Mouse (Mus musculus) embryonic facial prominence, embryonic 14.5 days (tissue): Measurements from ENCODE around the gene Gm17409. TPM values are rescaled to one million over a fixed set of nuclear protein-coding genes. Genes with fewer than 3 reads are reported as not detected.

Experiments used
- ATAC-seq: fragments of 200-750 bp; cut with Nextera tagmentation; 2 replicates; pipeline ENCODE4 v1.8.0; 2017; ENCODE audit warnings: low read depth, moderate number of reproducible peaks, moderate TSS enrichment
- DNase-seq: peaks from one replicate; pipeline ENCODE4 v3.0.0-alpha.2; 2015; ENCODE audit warnings: low spot score
- H3K27ac ChIP-seq: fragments of 300-500 bp; sonication (generic); replicated peaks from 2 replicates; pipeline ENCODE4 v1.5.1; 2014; ENCODE audit warnings: low read depth, mild to moderate bottlenecking, low read length, moderate library complexity
- H3K27me3 ChIP-seq: fragments of 300-500 bp; sonication (generic); replicated peaks from 2 replicates; pipeline ENCODE4 v1.6.1; 2014; ENCODE audit warnings: low read length; ENCODE audit not compliant: control insufficient read depth, insufficient read depth
- H3K36me3 ChIP-seq: fragments of 300-500 bp; sonication (generic); 2 replicates; pipeline ENCODE4 v1.6.1; 2014; ENCODE audit warnings: low read length, mixed read lengths; ENCODE audit not compliant: control insufficient read depth, insufficient read depth
- H3K4me1 ChIP-seq: fragments of 300-500 bp; sonication (generic); 2 replicates; pipeline ENCODE4 v1.6.1; 2014; ENCODE audit warnings: antibody characterized with exemption, low read length; ENCODE audit not compliant: control insufficient read depth, insufficient read depth
- H3K4me2 ChIP-seq: fragments of 300-500 bp; sonication (generic); 2 replicates; pipeline ENCODE4 v1.6.1; 2014; ENCODE audit warnings: low read depth, mild to moderate bottlenecking, low read length, moderate library complexity, mixed read lengths
- H3K4me3 ChIP-seq: fragments of 300-500 bp; sonication (generic); 2 replicates; pipeline ENCODE4 v1.5.1; 2014; ENCODE audit warnings: low read depth, mild to moderate bottlenecking, low read length
- H3K9ac ChIP-seq: fragments of 300-500 bp; sonication (generic); 2 replicates; pipeline ENCODE4 v1.6.1; 2014; ENCODE audit warnings: low read depth, mild to moderate bottlenecking, low read length, moderate library complexity, mixed read lengths
- H3K9me3 ChIP-seq: fragments of 300-500 bp; sonication (generic); 2 replicates; pipeline ENCODE4 v1.6.1; 2016; ENCODE audit warnings: low read length; ENCODE audit not compliant: control insufficient read depth
- WGBS: fragments of 180-500 bp; shearing (Covaris S2); extraction: QIAGEN DNeasy Blood & Tissue Kit; methylation state at CpG from one replicate; pipeline ENCODE4 v1.1.7; 2014; 5-methylcytosine and 5-hydroxymethylcytosine counted together
- polyA plus RNA-seq: library from polyadenylated mRNA; unstranded; fragments of >200 nt; fragmentation: Nextera tagmentation; extraction: Ambion mirVana; gene quantifications from 2 replicates; pipeline ENCODE4 v1.2.1, GENCODE M21; 2014

Gene Gm17409
- polyA plus RNA-seq, 1 experiment from 2014 or later, result not detected

DNA sequence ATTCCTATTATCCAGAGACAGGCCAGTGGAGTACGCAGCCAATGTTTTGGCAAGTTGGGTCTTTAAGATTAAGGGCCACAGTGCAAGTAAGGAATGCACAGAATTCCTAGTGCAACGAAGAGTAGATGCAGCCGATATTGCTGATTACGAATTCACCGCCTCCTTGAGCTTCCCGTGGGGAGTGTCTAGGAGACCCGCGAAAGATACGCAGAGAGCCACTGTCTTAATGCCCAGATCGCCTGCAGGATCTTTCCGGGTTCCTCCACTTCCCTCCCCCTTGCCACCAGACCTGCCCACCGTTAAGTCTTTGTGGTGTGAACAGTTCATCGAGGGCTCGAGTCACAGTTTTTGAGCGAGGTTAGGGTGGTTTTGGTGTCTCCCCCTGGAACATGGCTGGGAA lies 22.9 kb upstream of the Gm17409 start:
- no peaks in the 10 kb centered on the region for H3K27me3 ChIP-seq
- no peak overlapping the region for H3K27ac ChIP-seq
- no peak for ATAC-seq
- no peaks in the 10 kb centered on the region for H3K9me3 ChIP-seq
- H3K4me3 ChIP-seq, result no peak overlapping the region
- DNase-seq, result no peak
- H3K9ac ChIP-seq, result no peak overlapping the region
- no peak overlapping the region for H3K4me2 ChIP-seq
- peaks cover 35% of the 10 kb centered on the region for H3K36me3 ChIP-seq
- 94% methylated on average over 15 of the region's 15 CpGs for WGBS
- H3K4me1 ChIP-seq, result no peaks in the 10 kb centered on the region

DNA sequence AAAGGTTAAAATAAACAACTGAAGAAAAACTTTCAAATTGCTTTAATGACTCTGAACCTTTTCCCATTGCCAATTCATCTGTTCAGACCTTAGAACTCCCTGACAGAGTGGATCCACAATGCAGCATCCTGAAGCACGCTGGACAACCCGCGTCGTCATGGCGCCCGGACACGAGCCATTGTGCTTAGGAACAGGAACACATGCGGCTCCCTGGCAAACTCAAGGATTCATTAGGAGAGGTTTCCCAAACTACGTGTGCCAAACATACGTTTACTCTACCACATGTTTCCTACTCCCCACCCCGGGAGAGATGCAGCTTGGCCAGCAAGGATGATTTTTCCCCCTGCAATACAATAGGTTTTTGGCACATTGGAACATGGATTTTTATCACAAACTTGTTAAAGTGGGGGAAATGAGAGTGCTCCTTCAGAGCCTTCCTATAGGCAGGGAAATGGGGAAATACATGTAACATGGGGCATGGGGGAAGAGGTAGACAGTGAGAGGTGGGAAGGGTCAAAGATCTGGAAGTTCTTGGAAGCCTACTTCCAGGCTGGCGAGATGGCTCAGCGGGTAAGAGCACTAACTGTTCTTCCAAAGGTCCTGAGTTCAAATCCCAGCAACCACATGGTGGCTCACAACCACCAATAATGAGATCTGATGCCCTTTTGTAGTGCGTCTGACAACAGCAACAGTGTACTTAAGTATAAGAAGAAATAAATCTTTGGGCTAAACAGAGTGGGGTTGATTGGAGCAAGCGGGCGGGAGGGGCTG lies 15.6 kb upstream of the Gm17409 start:
- no peaks in the 10 kb centered on the region for H3K27me3 ChIP-seq
- no peak overlapping the region for H3K27ac ChIP-seq
- peaks cover 40% of the 10 kb centered on the region for H3K36me3 ChIP-seq
- no peak overlapping the region for H3K4me2 ChIP-seq
- DNase-seq (no peak), ATAC-seq (no peak)
- no peak overlapping the region for H3K4me3 ChIP-seq
- no peak overlapping the region for H3K9ac ChIP-seq
- no peaks in the 10 kb centered on the region for H3K4me1 ChIP-seq
- H3K9me3 ChIP-seq, result no peaks in the 10 kb centered on the region
- 89% methylated on average over 16 of the region's 16 CpGs for WGBS

DNA sequence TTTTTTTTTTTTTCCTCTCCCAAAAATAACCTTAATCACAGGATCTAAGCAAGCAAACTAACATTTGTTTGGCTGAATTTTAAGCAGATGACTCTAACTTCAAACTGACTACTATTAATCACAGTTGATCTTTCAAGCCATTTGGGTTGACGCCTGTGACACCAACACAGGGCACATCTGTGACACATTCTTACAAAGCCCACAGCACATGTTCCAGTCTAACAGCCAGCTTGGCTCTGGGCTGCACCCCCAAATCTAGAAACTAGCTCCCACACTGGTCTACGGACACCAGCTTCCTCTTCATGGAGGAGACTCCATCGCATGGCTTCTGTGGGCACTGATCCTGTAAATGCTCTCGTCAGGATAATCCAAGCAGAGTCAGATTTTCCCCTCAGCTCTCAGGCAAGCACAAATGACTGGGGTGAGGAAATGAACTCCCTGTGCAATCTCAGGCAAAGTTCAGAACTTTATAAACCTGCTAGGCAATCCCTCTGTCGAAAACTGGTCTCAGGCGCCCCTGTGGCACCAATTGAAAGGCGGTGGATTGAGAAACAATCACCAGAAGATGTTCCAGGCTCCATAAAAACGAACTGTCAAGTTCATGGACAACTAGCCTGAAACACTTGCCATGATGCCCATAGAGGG lies 13.0 kb upstream of the Gm17409 start:
- WGBS, result 91% methylated on average over 8 of the region's 8 CpGs
- Histone ChIP-seq H3K9me3 (no peaks in the 10 kb centered on the region), H3K36me3 (peaks cover 60% of the 10 kb centered on the region), H3K27me3 (no peaks in the 10 kb centered on the region), H3K4me1 (no peaks in the 10 kb centered on the region), H3K9ac (no peak overlapping the region), H3K27ac (no peak overlapping the region), H3K4me2 (no peak overlapping the region), H3K4me3 (no peak overlapping the region)
- DNase-seq, result no peak
- no peak for ATAC-seq

DNA sequence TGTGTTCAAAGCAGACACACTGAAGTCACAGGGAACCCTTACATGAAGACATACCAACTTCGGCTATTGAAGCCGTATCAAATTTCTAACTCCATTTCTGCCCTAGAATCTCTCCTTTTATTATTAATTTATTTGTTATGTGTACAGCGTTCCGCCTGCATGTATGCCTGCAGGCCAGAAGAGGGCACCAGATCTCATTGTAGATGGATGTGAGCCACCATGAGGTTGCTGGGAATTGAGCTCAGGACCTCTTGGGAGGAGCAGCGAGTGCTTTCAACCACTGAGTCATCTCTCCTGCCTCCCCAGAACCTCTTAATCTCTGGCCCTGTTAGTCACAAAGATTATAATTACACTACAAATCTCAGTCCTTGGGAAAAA lies 12.4 kb upstream of the Gm17409 start:
- 95% methylated on average over 5 of the region's 5 CpGs for WGBS
- Histone ChIP-seq H3K27me3 (no peaks in the 10 kb centered on the region), H3K27ac (no peak overlapping the region), H3K9ac (no peak overlapping the region), H3K9me3 (no peaks in the 10 kb centered on the region), H3K4me2 (no peak overlapping the region), H3K4me1 (no peaks in the 10 kb centered on the region), H3K4me3 (no peak overlapping the region), H3K36me3 (peaks cover 65% of the 10 kb centered on the region)
- no peak for ATAC-seq
- no peak for DNase-seq

GRCm38 (mm10) chr2:58458820-58459371 lies 11.0 kb upstream of the Gm17409 start:
- no peak overlapping the region for H3K9ac ChIP-seq

GRCm38 (mm10) chr2:58470290-58470689 lies 374 bp downstream of the Gm17409 start:
- Histone ChIP-seq H3K4me1 (no peaks in the 10 kb centered on the region), H3K36me3 (peaks cover 79% of the 10 kb centered on the region), H3K9ac (no peak overlapping the region), H3K4me2 (no peak overlapping the region), H3K27ac (no peak overlapping the region), H3K9me3 (no peaks in the 10 kb centered on the region), H3K27me3 (no peaks in the 10 kb centered on the region), H3K4me3 (no peak overlapping the region)
- WGBS, result 87% methylated on average over 7 of the region's 7 CpGs
- DNase-seq (no peak), ATAC-seq (no peak)

More at GRCm38 (mm10) chr2:58458820-58459371, 11.0 kb upstream of the Gm17409 start:
- Histone ChIP-seq H3K9me3 (no peaks in the 10 kb centered on the region), H3K4me3 (no peak overlapping the region), H3K4me2 (no peak overlapping the region), H3K27ac (no peak overlapping the region), H3K4me1 (no peaks in the 10 kb centered on the region), H3K36me3 (peaks cover 69% of the 10 kb centered on the region), H3K27me3 (no peaks in the 10 kb centered on the region)
- DNase-seq (no peak), ATAC-seq (no peak)
- WGBS, result 86% methylated on average over 14 of the region's 14 CpGs

DNA sequence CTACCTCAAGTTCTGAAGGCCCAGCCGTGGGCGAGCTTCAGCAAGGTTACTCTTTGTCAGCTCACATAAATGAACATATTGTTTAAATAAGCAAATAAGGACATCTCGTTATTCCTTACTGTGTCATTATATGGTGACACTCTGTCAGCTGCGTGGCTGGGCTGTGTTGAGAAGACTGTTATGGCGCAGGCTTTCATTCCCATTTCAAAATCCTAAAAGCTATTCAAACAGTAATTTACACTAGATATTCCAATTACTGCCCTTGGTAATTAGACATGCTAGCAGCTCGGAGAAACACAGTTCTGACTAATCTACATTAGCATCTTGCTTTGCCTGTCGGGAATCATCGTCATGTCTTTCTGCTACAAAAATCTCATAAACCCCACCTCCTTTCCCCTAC lies 5.7 kb downstream of the Gm17409 start:
- 86% methylated on average over 8 of the region's 8 CpGs for WGBS
- Histone ChIP-seq H3K9me3 (no peaks in the 10 kb centered on the region), H3K4me3 (no peak overlapping the region), H3K9ac (no peak overlapping the region), H3K4me2 (no peak overlapping the region), H3K36me3 (peaks cover 65% of the 10 kb centered on the region), H3K4me1 (no peaks in the 10 kb centered on the region), H3K27ac (no peak overlapping the region), H3K27me3 (no peaks in the 10 kb centered on the region)
- no peak for ATAC-seq
- no peak for DNase-seq

DNA sequence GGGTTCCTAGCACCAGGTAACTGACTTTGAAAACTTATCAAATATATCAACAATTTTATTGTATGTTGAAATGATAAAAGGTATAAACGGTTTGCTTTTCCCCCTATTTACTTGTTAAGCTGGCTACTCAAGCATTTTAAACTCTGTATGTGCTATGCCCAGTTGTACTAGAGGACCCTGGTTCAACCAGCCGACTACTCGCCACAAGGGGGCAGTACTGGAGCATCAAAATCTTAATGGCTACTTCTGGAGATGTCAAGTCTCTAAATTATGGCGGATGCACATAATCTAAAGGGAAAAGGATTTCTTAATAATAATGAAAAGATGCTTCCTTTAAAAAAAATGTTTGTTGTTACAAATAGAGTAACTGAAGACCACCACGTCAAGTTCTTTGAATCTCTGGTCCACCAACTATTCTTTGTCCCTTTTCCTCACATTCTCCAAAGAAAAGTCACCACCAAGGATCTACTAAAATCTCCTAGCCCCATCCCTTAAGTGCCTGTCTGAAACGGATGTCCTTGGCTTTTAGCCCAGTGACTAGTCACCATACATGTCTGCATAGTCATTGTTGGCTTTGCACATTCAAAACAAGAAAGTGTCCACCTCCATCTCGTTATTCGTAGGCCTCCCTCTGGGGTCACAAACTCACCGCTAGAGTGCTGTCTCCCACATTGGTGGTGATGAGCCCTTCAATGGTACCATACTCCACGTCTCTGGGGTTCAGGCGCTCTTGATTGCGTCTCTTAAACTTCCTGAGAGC lies 7.2 kb downstream of the Gm17409 start:
- WGBS, result 67% methylated on average over 12 of the region's 12 CpGs

More for the DNA sequence above, 7.2 kb downstream of the Gm17409 start:
- H3K9ac ChIP-seq, result no peak overlapping the region
- no peaks in the 10 kb centered on the region for H3K27me3 ChIP-seq
- ATAC-seq, result peak; percentile 83; the same call in 1 of the 2 replicates
- H3K4me1 ChIP-seq, result peaks cover 3% of the 10 kb centered on the region; the same call in 1 of the 2 replicates
- no peak overlapping the region for H3K27ac ChIP-seq
- DNase-seq, result peak; percentile 85
- H3K36me3 ChIP-seq, result peaks cover 52% of the 10 kb centered on the region
- H3K4me2 ChIP-seq, result no peak overlapping the region
- H3K9me3 ChIP-seq, result no peaks in the 10 kb centered on the region
- H3K4me3 ChIP-seq, result no peak overlapping the region
